Mouse (Mus musculus): ENCODE measurements at regions not wholly inside any gene's neighbourhood (a gene's known extent, or its start where the extent isn't known, plus 50 kb on each side); places are given as distances from the start of the nearest gene placed in this dataset.

GRCm38 (mm10) chr14:120762168-120762567 is 148.9 kb upstream of the Ipo5 start:
- H3K27me3 ChIP-seq (ENCODE audit: control insufficient read depth, insufficient read depth, low read length), result no peaks in the 10 kb centered on the region
- no peak overlapping the region for H3K9ac ChIP-seq (replicated peaks)
- 0 out of 4 replicates have a peak, but pooled peaks cover 0 to 2% of the 10 kb centered on the region in 2 experiments for H3K4me1 ChIP-seq (replicated peaks; ENCODE audit: control insufficient read depth in 2 of 2, insufficient read depth in 2 of 2, low read length in 1 of 2)
- no peak for ATAC-seq (ENCODE audit: insufficient read depth)
- WGBS (ENCODE audit: insufficient replicate concordance), result 55% methylated on average over 7 of the region's 7 CpGs
- no peak overlapping the region; the same call in 1 of the 2 replicates for H3K4me2 ChIP-seq (ENCODE audit: low read depth)
- H3K36me3 ChIP-seq (replicated peaks; ENCODE audit: control insufficient read depth, insufficient read depth, low read depth), result no peaks in the 10 kb centered on the region
- H3K9me3 ChIP-seq (ENCODE audit: control insufficient read depth, low read length), result no peaks in the 10 kb centered on the region
- TF ChIP-seq CTCF (IDR thresholded peaks at IDR 0.05; ENCODE audit: low read depth) (no peak), EP300 (IDR thresholded peaks at IDR 0.05; ENCODE audit: low read depth) (no peak)
- H3K4me3 ChIP-seq (ENCODE audit: insufficient read depth in 1 of 2, low read depth in 2 of 2, low read length in 2 of 2), result no peak overlapping the region
- no peak overlapping the region for H3K27ac ChIP-seq
- DNase-seq (ENCODE audit: low read depth in 3 of 3, low spot score in 3 of 3), result peak in 1 of 3 experiments; percentile 9

- no peak for DNase-seq (ENCODE audit: low read depth in 3 of 3, low spot score in 3 of 3)
- Histone ChIP-seq H3K4me3 (ENCODE audit: insufficient read depth in 1 of 2, low read depth in 2 of 2, low read length in 2 of 2) (no peak overlapping the region), H3K9me3 (ENCODE audit: control insufficient read depth, low read length) (no peaks in the 10 kb centered on the region), H3K4me2 (ENCODE audit: low read depth) (peak overlapping the region; percentile 6; the same call in 1 of the 2 replicates), H3K4me1 (replicated peaks; ENCODE audit: control insufficient read depth in 2 of 2, insufficient read depth in 2 of 2, low read length in 1 of 2) (0 out of 4 replicates have a peak, but pooled peaks cover 0 to 2% of the 10 kb centered on the region in 2 experiments), H3K27me3 (ENCODE audit: control insufficient read depth, insufficient read depth, low read length) (no peaks in the 10 kb centered on the region), H3K36me3 (replicated peaks; ENCODE audit: control insufficient read depth, insufficient read depth, low read depth) (no peaks in the 10 kb centered on the region), H3K9ac (replicated peaks) (no peak overlapping the region), H3K27ac (no peak overlapping the region)
- WGBS (ENCODE audit: insufficient replicate concordance), result 62% methylated on average over 11 of the region's 11 CpGs
- no peak for TF ChIP-seq EP300 (IDR thresholded peaks at IDR 0.05; ENCODE audit: low read depth)
- no peak for TF ChIP-seq CTCF (IDR thresholded peaks at IDR 0.05; ENCODE audit: low read depth)
- peak; percentile 26; the same call in 1 of the 2 replicates for ATAC-seq (ENCODE audit: insufficient read depth)
These were observed 148.3 kb upstream of the Ipo5 start for GRCm38 (mm10) chr14:120762733-120763132.

GRCm38 (mm10) chr14:120763796-120764195 is 147.2 kb upstream of the Ipo5 start:
- 0 out of 4 replicates have a peak, but pooled peaks cover 0 to 2% of the 10 kb centered on the region in 2 experiments for H3K4me1 ChIP-seq (replicated peaks; ENCODE audit: control insufficient read depth in 2 of 2, insufficient read depth in 2 of 2, low read length in 1 of 2)
- no peaks in the 10 kb centered on the region for H3K9me3 ChIP-seq (ENCODE audit: control insufficient read depth, low read length)
- H3K4me2 ChIP-seq (ENCODE audit: low read depth), result no peak overlapping the region
- H3K4me3 ChIP-seq (ENCODE audit: insufficient read depth in 1 of 2, low read depth in 2 of 2, low read length in 2 of 2), result no peak overlapping the region
- no peaks in the 10 kb centered on the region for H3K27me3 ChIP-seq (ENCODE audit: control insufficient read depth, insufficient read depth, low read length)
- no peak overlapping the region for H3K27ac ChIP-seq
- H3K9ac ChIP-seq (replicated peaks), result no peak overlapping the region
- WGBS (ENCODE audit: insufficient replicate concordance), result 75% methylated on average over 5 of the region's 5 CpGs
- TF ChIP-seq CTCF (IDR thresholded peaks at IDR 0.05; ENCODE audit: low read depth), result no peak
- no peak for TF ChIP-seq EP300 (IDR thresholded peaks at IDR 0.05; ENCODE audit: low read depth)
- DNase-seq (ENCODE audit: low read depth in 3 of 3, low spot score in 3 of 3), result no peak
- no peak for ATAC-seq (ENCODE audit: insufficient read depth)
- H3K36me3 ChIP-seq (replicated peaks; ENCODE audit: control insufficient read depth, insufficient read depth, low read depth), result no peaks in the 10 kb centered on the region

- no peak for DNase-seq (ENCODE audit: low read depth in 3 of 3, low spot score in 3 of 3)
- 68% methylated on average over 3 of the region's 3 CpGs for WGBS (ENCODE audit: insufficient replicate concordance)
These were observed 146.6 kb upstream of the Ipo5 start for GRCm38 (mm10) chr14:120764386-120764785.

GRCm38 (mm10) chr14:120766451-120766850 is 144.6 kb upstream of the Ipo5 start:
- DNase-seq (ENCODE audit: low read depth in 3 of 3, low spot score in 3 of 3) (no peak), ATAC-seq (ENCODE audit: insufficient read depth) (no peak)
- no peaks in the 10 kb centered on the region for H3K9me3 ChIP-seq (ENCODE audit: control insufficient read depth, low read length)
- no peak overlapping the region for H3K4me2 ChIP-seq (ENCODE audit: low read depth)
- H3K27ac ChIP-seq, result no peak overlapping the region
- H3K27me3 ChIP-seq (ENCODE audit: control insufficient read depth, insufficient read depth, low read length), result no peaks in the 10 kb centered on the region
- 71% methylated on average over 5 of the region's 5 CpGs for WGBS (ENCODE audit: insufficient replicate concordance)
- no peaks in the 10 kb centered on the region for H3K36me3 ChIP-seq (replicated peaks; ENCODE audit: control insufficient read depth, insufficient read depth, low read depth)
- no peak overlapping the region for H3K4me3 ChIP-seq (ENCODE audit: insufficient read depth in 1 of 2, low read depth in 2 of 2, low read length in 2 of 2)
- no peak overlapping the region for H3K9ac ChIP-seq (replicated peaks)
- TF ChIP-seq EP300 (IDR thresholded peaks at IDR 0.05; ENCODE audit: low read depth) (no peak), CTCF (IDR thresholded peaks at IDR 0.05; ENCODE audit: low read depth) (no peak)
- 0 out of 4 replicates have a peak, but pooled peaks cover 0 to 2% of the 10 kb centered on the region in 2 experiments for H3K4me1 ChIP-seq (replicated peaks; ENCODE audit: control insufficient read depth in 2 of 2, insufficient read depth in 2 of 2, low read length in 1 of 2)

More at GRCm38 (mm10) chr14:120764386-120764785, 146.6 kb upstream of the Ipo5 start:
- Histone ChIP-seq H3K4me1 (replicated peaks; ENCODE audit: control insufficient read depth in 2 of 2, insufficient read depth in 2 of 2, low read length in 1 of 2) (0 out of 4 replicates have a peak, but pooled peaks cover 0 to 2% of the 10 kb centered on the region in 2 experiments), H3K4me2 (ENCODE audit: low read depth) (no peak overlapping the region), H3K27me3 (ENCODE audit: control insufficient read depth, insufficient read depth, low read length) (no peaks in the 10 kb centered on the region), H3K9me3 (ENCODE audit: control insufficient read depth, low read length) (no peaks in the 10 kb centered on the region), H3K9ac (replicated peaks) (no peak overlapping the region), H3K4me3 (ENCODE audit: insufficient read depth in 1 of 2, low read depth in 2 of 2, low read length in 2 of 2) (no peak overlapping the region), H3K36me3 (replicated peaks; ENCODE audit: control insufficient read depth, insufficient read depth, low read depth) (no peaks in the 10 kb centered on the region), H3K27ac (no peak overlapping the region)
- no peak for TF ChIP-seq EP300 (IDR thresholded peaks at IDR 0.05; ENCODE audit: low read depth)
- no peak for TF ChIP-seq CTCF (IDR thresholded peaks at IDR 0.05; ENCODE audit: low read depth)
- ATAC-seq (ENCODE audit: insufficient read depth), result no peak

All from liver, embryonic 14.5 days (tissue).